Mouse (Mus musculus) cortical plate, adult 2 months (tissue): Measurements from ENCODE around the gene Gabbr2. TPM values are rescaled to one million over a fixed set of nuclear protein-coding genes. Genes with fewer than 3 reads are reported as not detected.
A peak's percentile ranks its signal among the peaks of the same experiment; 100 is the strongest.

ENCODE experiments used
- H3K27ac ChIP-seq: fragments of 200-500 bp; 2 replicates; pipeline ENCODE4 v1.5.1; 2012; ENCODE audit warnings: low read length, control low read depth, inconsistent platforms; ENCODE audit not compliant: insufficient read depth
- H3K4me1 ChIP-seq: fragments of 200-500 bp; 2 replicates; pipeline ENCODE4 v1.6.1; 2011; ENCODE audit warnings: low read length; ENCODE audit not compliant: control insufficient read depth, insufficient read depth
- H3K4me3 ChIP-seq: fragments of 200-500 bp; 2 replicates; pipeline ENCODE4 v1.5.1; 2011; ENCODE audit warnings: mild to moderate bottlenecking, low read length, control low read depth; ENCODE audit not compliant: insufficient read depth
- CTCF ChIP-seq: fragments of 200-500 bp; IDR thresholded peaks from 2 replicates; pipeline ENCODE4 v1.5.1; 2011; ENCODE audit warnings: mild to moderate bottlenecking, control low read depth, low read length; ENCODE audit not compliant: insufficient read depth; ENCODE audit errors: extremely low read depth
- POLR2A ChIP-seq: fragments of 200-500 bp; IDR thresholded peaks from 2 replicates; pipeline ENCODE4 v1.6.1; 2011; ENCODE audit warnings: mild to moderate bottlenecking, low read length, control low read depth; ENCODE audit not compliant: insufficient read depth; ENCODE audit errors: extremely low read depth
- polyA plus RNA-seq: library from polyadenylated mRNA; depleted of rRNA; stranded (reverse); fragments of >200 nt; gene quantifications from 2 replicates; pipeline ENCODE4 v1.2.3, GENCODE M21; 2012

Gene Gabbr2
- polyA plus RNA-seq, 1 experiment, result 139 TPM

DNA sequence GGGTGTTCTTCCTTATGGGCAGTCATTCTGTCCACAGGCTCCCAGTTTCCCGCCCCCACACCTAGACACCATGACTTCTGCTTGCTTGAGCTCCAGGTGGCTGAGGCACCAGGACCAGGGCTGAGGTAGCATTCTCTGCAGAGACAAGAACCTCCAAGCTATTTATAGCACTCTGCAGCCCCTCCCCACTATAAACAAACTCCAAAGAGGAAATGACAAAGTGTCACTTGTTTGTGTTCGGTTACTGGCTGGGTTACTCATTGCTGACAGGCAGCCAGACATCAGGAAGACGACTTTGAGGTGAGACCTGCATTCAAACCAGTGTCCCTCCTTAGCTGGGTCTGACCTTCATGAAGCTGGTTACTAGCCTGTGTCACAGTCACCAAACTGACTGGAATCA lies 23.5 kb upstream of the Gabbr2 start:
- H3K4me1 ChIP-seq, result peaks cover 11% of the 10 kb centered on the region
- no peak overlapping the region for H3K27ac ChIP-seq
- H3K4me3 ChIP-seq, result no peak overlapping the region
- no peak for TF ChIP-seq CTCF
- no peak for TF ChIP-seq POLR2A

DNA sequence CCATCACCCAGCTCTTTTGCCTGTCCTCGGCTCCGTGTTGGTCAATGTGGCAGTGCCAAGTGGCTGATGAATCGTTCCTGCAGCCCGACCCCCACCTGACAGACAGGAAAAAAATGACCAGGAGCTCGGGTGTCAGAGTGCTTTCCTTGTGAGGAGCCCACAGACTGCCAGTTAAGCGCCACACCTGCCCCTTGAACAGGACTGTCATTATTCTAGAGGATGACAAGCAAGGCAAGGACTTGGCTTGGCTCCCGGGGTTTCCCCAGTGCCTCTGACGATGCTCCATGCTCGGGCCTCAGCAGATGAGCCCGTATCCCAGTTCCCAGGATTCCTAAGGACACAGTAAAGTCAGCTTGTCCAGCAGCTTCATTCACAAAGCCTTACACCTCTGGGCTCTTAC lies 20.8 kb upstream of the Gabbr2 start:
- peaks cover 12% of the 10 kb centered on the region for H3K4me1 ChIP-seq
- no peak for TF ChIP-seq CTCF
- TF ChIP-seq POLR2A, result no peak; the same call in 1 of the 2 replicates
- H3K27ac ChIP-seq, result no peak overlapping the region

GRCm38 (mm10) chr4:47010400-47011231 lies 18.9 kb upstream of the Gabbr2 start:
- TF ChIP-seq POLR2A (no peak), CTCF (no peak)
- Histone ChIP-seq H3K4me3 (no peak overlapping the region), H3K27ac (peak overlapping the region; percentile 26; the same call in 1 of the 2 replicates), H3K4me1 (peaks cover 12% of the 10 kb centered on the region)

More for the DNA sequence above, 20.8 kb upstream of the Gabbr2 start:
- H3K4me3 ChIP-seq, result no peak overlapping the region

GRCm38 (mm10) chr4:47000626-47001395 lies 9.1 kb upstream of the Gabbr2 start:
- Histone ChIP-seq H3K4me3 (no peak overlapping the region), H3K4me1 (no peaks in the 10 kb centered on the region), H3K27ac (no peak overlapping the region)
- TF ChIP-seq POLR2A (no peak), CTCF (no peak)

DNA sequence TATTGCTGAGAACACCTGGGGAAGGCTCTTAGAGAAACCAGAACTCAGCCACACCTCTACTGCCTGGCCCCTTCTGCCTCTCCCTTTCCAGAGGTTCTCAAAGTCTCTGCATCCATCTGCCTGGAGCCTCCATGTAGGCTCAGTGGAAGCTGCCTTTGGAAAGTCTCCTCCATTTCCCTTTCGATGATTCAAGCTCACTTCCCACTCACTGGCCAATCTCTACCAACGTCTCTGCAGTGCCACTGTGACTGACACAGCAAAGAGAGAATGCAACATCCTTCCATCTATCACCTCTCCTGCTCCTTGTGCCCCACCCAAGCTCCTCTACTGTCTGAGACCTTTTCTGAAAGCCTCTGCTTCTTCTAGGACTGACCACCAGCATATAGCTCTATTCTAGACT lies 6.3 kb upstream of the Gabbr2 start:
- Histone ChIP-seq H3K27ac (no peak overlapping the region), H3K4me1 (no peaks in the 10 kb centered on the region), H3K4me3 (no peak overlapping the region)
- no peak for TF ChIP-seq CTCF
- no peak for TF ChIP-seq POLR2A

GRCm38 (mm10) chr4:46992827-46993473 lies 1.3 kb upstream of the Gabbr2 start:
- TF ChIP-seq CTCF, result no peak
- TF ChIP-seq POLR2A, result no peak
- Histone ChIP-seq H3K27ac (no peak overlapping the region), H3K4me1 (peaks cover 8% of the 10 kb centered on the region), H3K4me3 (no peak overlapping the region; the same call in 1 of the 2 replicates)

DNA sequence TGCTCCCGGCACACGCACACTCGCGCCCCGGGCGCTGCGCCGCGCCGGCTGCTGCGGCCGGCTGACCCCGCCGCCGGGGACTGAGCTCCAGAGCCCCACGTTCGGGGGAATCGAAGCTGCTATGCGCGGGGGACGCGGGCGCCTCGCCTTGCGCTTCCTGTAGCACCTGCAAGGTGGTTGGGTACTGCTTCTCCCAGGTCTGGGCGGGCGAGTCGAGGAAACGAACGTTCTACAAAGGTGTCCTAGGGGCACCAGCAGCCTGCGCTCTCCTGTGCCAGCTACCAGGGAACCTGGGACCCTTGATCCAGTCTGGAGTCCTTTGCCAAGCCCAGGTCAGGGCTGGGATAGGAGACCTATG lies 265 bp upstream of the Gabbr2 start:
- Histone ChIP-seq H3K27ac (peak overlapping the region; percentile 92), H3K4me3 (peak overlapping the region; percentile 87), H3K4me1 (peaks cover 8% of the 10 kb centered on the region)
- TF ChIP-seq POLR2A (no peak), CTCF (no peak)

GRCm38 (mm10) chr4:46990281-46991015 lies 1.2 kb downstream of the Gabbr2 start:
- peaks cover 8% of the 10 kb centered on the region for H3K4me1 ChIP-seq
- TF ChIP-seq POLR2A (no peak), CTCF (no peak)

GRCm38 (mm10) chr4:46989842-46990241 lies 1.8 kb downstream of the Gabbr2 start:
- peaks cover 8% of the 10 kb centered on the region for H3K4me1 ChIP-seq
- TF ChIP-seq POLR2A (no peak), CTCF (peak; percentile 44)
- H3K4me3 ChIP-seq, result peak overlapping the region; percentile 87
- H3K27ac ChIP-seq, result peak overlapping the region; percentile 51; the same call in 1 of the 2 replicates

More at GRCm38 (mm10) chr4:46990281-46991015, 1.2 kb downstream of the Gabbr2 start:
- peak overlapping the region; percentile 87 for H3K4me3 ChIP-seq
- peak overlapping the region; percentile 91 for H3K27ac ChIP-seq
